Mouse (Mus musculus): ENCODE results near the gene Ptprq.

The Ptprq gene

DNA sequence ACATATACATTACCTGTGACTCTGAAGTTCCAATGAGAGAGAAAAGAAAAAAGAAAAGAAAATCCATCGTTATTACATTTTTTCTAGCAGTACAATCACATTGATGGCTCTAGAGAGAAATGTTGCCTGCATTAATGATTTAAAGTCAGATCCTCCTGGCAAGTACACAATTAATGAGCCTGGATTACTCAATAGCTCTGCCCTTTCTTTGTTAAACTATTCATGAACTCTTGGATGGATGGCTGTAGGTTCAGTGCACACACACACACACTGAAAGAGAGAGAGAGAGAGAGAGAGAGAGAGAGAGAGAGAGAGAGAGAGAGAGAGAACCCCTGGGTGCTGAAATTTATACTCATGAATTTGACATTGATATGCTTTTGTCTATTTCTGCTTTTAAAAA is at the start of gene Ptprq:
Ptprq (minus strand) TSS at position 246 of the 400 bp plus-strand sequence.
- no peak for DNase-seq (ENCODE audit: low read depth, low spot score)

- no peak for DNase-seq (ENCODE audit: low read depth, low spot score)
These were observed 39.8 kb upstream of the Ptprq start for GRCm38 (mm10) chr10:107759624-107760023.

- no peak for DNase-seq (ENCODE audit: low read depth, low spot score)
These were observed 33.6 kb upstream of the Ptprq start for GRCm38 (mm10) chr10:107753471-107753870.

DNA sequence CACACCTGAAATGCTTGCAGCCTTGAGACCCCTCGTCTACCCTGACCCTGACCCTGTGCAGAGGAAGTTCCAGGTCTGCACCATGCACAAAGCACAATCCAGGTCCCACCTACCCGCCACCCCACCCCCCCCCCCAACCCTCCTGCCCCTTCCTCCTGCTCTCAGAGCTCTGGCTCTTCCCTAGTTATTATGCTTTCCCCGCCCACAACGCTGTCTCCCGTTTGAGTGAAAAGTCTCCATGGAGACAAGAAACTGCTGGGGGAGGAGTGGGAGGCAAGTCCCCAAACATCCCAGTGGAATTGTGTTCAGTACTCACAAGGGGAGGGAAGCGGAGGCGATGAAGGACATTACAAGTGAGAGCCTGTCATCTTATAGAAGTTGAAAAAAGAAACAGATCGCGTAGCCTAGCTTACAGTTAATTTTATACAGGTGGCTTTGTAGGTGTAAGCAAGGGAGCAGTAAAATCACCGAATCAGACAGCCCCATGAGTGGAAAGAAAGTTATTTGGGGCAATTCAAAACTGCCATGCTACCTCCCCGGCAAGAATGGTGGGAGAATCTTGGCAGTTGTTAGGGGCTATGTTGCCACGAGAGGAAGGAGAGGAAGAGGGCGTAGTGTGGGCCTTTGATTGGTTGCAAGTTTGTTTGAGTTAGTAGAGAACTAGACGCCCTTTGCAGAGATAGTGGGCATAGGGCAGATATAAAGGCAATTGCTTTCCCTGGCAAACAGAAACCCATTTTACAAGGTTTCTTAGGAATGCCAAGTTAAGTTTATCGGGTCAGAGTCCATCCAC is 32.7 kb upstream of the Ptprq start:
- DNase-seq (ENCODE audit: low read depth, low spot score), result no peak

DNA sequence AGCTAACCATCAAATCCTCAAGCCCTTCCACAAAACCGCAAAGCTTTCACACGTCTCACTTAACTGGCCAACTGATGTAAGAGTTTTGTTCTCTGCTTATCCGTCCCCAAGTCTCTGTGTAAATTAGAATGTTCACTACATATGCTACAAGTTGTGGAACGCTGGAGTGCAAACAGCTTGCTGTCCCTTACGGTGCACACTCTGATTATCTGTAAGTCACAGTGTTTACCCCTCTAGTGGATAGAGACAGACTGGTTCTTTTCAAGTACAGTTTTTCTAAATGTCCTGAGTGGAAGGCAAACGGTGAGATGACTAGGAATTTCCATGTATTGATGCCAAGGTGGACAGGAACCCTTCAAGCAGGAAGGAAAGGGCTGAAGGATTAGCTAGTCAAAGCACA is 32.1 kb upstream of the Ptprq start:
- no peak for DNase-seq (ENCODE audit: low read depth, low spot score)

DNA sequence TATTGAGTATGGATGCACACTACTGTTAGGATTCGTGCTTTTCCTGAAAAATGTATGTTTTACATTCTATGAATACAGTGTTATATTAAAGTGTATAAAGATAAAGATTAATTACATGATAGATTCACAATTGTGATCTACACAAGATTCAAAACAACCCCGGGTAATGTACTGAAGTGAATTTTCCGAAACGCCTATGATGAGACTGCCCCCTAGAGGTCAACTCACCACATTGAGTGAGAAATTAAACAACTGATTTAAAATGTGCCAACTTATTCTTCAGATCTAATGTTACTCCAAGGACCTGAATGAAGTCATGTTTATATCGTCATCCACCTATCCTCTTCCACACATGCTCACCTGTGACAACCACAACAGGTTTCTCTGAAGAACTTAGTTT is 27.7 kb upstream of the Ptprq start:
- peak; percentile 38 for DNase-seq (ENCODE audit: low read depth, low spot score)

DNA sequence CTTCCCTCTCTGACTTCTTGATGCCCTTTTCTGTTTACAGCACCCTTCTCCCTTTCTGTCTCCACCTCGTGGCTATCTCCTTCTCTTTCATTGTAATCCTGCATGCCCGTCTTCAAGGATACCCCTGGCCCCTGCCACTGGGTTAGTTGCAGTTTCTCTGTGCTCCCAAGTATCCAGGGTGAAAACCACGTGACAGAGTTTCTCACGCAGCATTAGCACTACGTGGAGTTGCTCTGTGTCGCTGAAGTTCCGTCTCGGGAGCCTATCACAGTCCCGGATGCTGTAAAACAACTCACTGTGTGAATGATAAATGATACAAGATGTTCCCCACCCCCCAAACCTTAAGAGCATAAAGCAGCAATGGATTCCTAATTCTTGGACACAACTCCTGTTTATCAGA is 26.9 kb upstream of the Ptprq start:
- no peak for DNase-seq (ENCODE audit: low read depth, low spot score)

GRCm38 (mm10) chr10:107739815-107740214 is 20.0 kb upstream of the Ptprq start:
- no peak for DNase-seq (ENCODE audit: low read depth, low spot score)

DNA sequence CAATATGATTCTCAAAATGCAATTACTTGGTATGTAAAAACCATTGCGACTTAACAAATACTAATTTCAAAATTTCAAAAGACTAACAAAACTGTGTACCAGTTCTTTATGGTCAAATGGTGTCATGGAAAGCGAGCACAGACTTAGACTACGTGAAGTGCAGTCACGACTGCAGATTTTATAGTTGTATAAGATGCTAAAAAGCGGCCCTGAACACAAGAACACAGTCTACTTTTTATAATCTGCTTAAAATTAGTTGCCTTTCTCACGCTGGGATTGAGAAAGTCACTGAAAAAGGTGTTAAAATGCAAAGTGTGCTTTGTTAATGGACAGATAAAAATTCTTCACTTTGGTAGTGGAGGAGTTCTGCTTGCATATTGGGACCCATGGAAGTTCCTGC is 17.9 kb upstream of the Ptprq start:
- DNase-seq (ENCODE audit: low read depth, low spot score), result no peak

DNA sequence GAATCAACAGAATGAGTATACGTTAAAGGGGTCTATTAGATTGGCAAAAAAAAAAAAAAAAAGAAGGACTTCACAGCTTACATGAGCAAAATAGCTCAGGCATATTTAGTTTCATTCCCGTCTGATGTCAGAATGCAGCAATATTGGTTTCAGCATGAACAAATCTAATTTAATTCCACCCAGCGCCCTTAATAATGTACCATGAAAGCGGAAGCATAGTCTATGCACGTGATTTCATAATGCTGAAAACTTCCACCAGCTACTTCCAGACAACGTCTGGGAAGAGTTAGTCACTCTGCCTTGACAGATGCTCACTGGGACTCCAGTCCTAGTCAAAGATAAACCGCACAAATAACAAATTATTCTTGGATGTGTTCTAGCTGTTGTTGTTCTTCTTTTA is 15.6 kb upstream of the Ptprq start:
- DNase-seq (ENCODE audit: low read depth, low spot score), result no peak

- DNase-seq (ENCODE audit: low read depth, low spot score), result no peak
These were observed 14.5 kb upstream of the Ptprq start for GRCm38 (mm10) chr10:107734327-107734726.

GRCm38 (mm10) chr10:107725631-107726030 is 5.8 kb upstream of the Ptprq start:
- no peak for DNase-seq (ENCODE audit: low read depth, low spot score)

DNA sequence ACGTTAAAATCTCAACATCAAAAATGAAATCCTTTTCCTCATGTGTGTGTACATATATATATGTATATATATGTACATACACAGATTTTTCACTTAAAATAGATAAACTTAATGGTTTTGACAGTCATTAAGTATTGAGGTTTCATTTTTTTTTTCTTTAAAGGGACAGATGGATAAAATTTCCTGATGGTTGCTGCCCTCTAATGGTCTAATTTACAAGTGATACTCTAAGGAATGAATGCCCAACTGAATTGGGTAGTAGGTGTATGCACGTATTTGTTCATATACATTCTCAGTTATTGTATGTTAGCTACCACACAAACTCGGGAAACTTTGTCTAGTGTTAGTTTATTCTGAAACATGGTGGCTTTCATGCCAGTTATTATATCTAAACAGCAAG is 15.4 kb downstream of the Ptprq start:
- DNase-seq (ENCODE audit: low read depth, low spot score), result no peak

DNA sequence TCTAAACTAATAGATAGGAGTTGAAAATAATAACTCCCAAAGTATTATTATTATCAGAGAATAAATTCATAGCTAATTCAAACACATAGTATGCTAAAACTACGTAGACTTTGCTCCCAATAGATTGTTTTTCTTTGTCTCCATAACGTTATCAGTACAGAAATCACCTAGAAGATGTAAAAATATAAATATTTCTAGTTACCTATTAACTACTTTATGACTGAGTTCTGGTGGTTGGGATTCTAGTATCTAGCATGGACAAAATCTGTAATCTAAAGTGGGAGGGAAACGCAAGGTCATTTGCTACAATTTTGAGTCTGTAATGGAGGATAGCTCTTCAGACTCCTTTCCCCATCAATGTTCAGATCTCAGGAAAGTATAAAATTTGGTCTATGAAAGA is 18.9 kb downstream of the Ptprq start:
- DNase-seq (ENCODE audit: low read depth, low spot score), result no peak

DNA sequence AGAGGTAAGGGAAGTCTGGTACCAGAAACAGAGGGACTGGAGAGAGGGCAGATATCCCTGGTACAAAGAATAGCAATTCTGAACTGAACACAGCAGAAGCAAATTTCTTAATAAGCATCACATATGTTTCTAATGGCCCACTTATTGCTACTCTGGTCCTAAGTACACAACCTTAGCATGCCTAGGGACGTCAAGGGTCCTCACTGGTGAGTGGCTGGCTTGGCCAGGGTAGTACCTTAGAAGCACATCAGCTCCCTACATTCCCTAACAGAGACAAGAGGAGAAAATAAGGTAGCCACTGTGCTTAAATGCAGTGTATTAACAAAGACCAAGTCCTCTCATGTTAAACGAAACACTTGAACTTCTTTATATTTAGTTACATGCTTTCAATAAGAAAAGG is 21.1 kb downstream of the Ptprq start:
- DNase-seq (ENCODE audit: low read depth, low spot score), result no peak

DNA sequence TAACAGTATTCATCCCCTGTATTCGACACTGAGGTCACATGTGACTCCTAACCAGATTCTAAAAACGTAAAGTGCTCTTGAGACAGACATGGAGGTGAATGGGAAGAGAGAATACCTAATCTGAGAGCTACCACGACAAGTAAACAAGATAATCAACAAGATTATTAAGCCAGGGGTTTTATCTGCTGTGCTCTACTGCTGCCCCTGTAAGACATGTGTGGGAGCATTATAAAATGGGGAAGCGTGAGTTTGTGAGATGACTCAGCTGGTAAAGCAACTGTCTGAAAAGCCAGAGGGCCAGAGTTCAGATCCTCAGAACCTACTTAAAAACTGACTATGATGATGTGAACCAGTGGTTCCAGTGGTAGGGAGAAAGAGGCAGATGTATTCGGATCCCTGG is 22.7 kb downstream of the Ptprq start:
- DNase-seq (ENCODE audit: low read depth, low spot score), result no peak

DNA sequence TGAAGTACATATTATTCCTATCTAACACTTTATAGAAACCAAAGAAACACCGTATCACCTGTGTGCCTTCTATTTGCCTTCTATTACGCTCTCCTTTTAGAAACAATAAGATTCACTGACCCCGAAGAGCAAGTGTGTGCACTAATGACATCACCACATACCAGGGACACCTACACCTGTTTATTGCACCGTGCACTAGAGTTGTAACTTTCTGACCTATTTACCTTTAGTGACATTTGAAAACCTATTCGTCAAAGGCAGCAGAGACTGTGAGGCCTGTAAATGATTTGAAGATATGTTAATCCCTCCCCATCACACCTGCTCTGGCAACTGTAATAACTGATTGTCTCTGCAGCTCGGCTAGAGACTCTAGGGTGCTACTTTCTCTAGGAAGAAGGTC is 32.5 kb downstream of the Ptprq start:
- DNase-seq (ENCODE audit: low read depth, low spot score), result no peak

- DNase-seq (ENCODE audit: low read depth, low spot score), result peak; percentile 44
These were observed 43.9 kb downstream of the Ptprq start for GRCm38 (mm10) chr10:107675994-107676393.

- no peak for DNase-seq (ENCODE audit: low read depth, low spot score)
These were observed 51.3 kb downstream of the Ptprq start for GRCm38 (mm10) chr10:107668374-107669094.

DNA sequence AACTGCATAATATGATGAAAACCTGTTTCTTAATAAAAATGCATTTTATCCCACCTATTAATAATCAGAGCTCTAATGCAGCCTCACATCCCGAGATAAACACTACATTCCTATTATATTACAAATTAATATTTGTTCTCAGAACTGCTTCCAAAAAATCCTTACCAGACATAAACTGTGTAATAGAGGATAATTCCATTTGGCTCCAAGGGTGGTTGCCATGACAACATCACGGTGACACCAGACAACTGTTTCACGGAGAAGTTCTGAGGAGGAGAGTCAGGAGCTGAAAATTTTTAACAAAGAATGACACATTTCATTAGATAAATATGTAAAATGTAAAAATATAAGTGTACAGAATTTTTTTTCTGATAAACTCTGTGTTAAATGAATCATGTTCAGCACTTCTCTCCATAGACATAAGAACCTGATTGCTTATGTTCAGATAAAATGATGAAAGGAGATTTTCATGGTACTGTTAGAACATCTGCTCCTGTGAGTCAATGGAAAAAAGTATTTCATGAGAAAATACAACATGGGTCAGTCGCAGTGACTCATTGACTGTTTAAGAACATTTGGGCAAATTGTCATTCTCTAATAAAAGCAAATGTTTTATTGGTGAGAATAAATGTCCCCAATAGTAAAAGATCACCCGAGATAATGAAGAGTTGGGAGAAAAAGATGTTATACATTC is 57.3 kb downstream of the Ptprq start:
- DNase-seq (ENCODE audit: low read depth, low spot score), result no peak

- DNase-seq (ENCODE audit: low read depth, low spot score), result no peak
These were observed 57.9 kb downstream of the Ptprq start for GRCm38 (mm10) chr10:107661970-107662369.

DNA sequence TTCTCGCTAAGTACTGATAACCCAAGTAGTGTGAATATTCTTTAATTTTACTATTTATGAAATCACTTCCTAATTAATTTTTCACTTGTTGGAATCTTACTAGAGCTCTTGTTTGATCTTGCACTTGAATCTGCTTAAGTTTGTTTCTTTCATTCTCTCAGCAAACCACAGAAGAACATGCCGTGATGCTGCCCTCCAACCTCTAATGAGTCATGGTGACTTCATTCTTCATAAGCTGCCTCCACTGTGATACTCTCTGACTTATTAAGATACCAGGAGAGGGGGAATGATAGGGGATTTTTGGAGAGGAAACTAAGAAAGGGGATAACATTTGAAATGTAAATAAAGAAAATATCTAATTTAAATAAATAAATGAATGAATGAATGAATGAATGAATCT is 60.7 kb downstream of the Ptprq start:
- no peak for DNase-seq (ENCODE audit: low read depth, low spot score)

GRCm38 (mm10) chr10:107649687-107650086 is 70.2 kb downstream of the Ptprq start:
- DNase-seq (ENCODE audit: low read depth, low spot score), result no peak
